Mouse (Mus musculus): ENCODE measurements at regions not wholly inside any gene's neighbourhood (a gene's known extent, or its start where the extent isn't known, plus 50 kb on each side); places are given as distances from the start of the nearest gene placed in this dataset.

- no peak for DNase-seq (ENCODE audit: extremely low spot score in 1 of 2, low spot score in 1 of 2)
Measured at GRCm38 (mm10) chr14:58511571-58511985, 441.2 kb downstream of the Fgf9 start.

- no peak for DNase-seq (ENCODE audit: extremely low spot score in 1 of 2, low spot score in 1 of 2)
Measured at GRCm38 (mm10) chr14:58510790-58511189, 440.4 kb downstream of the Fgf9 start.

GRCm38 (mm10) chr14:58509106-58509505, 438.8 kb downstream of the Fgf9 start:
- DNase-seq (ENCODE audit: extremely low spot score in 1 of 2, low spot score in 1 of 2) = no peak

- no peak for DNase-seq (ENCODE audit: extremely low spot score in 1 of 2, low spot score in 1 of 2)
Measured at GRCm38 (mm10) chr14:58506490-58506889, 436.1 kb downstream of the Fgf9 start.

GRCm38 (mm10) chr14:58505841-58506240, 435.5 kb downstream of the Fgf9 start:
- no peak for DNase-seq (ENCODE audit: extremely low spot score in 1 of 2, low spot score in 1 of 2)

GRCm38 (mm10) chr14:58502890-58503289, 432.5 kb downstream of the Fgf9 start:
- DNase-seq (ENCODE audit: extremely low spot score in 1 of 2, low spot score in 1 of 2) = no peak

- DNase-seq (ENCODE audit: extremely low spot score in 1 of 2, low spot score in 1 of 2) = no peak
Measured at GRCm38 (mm10) chr14:58500014-58500413, 429.7 kb downstream of the Fgf9 start.

GRCm38 (mm10) chr14:58499501-58499900, 429.2 kb downstream of the Fgf9 start:
- no peak for DNase-seq (ENCODE audit: extremely low spot score in 1 of 2, low spot score in 1 of 2)

GRCm38 (mm10) chr14:58499071-58499470, 428.7 kb downstream of the Fgf9 start:
- DNase-seq (ENCODE audit: extremely low spot score in 1 of 2, low spot score in 1 of 2) = no peak

GRCm38 (mm10) chr14:58496902-58497301, 426.6 kb downstream of the Fgf9 start:
- no peak for DNase-seq (ENCODE audit: extremely low spot score in 1 of 2, low spot score in 1 of 2)

GRCm38 (mm10) chr14:58494400-58494987, 424.1 kb downstream of the Fgf9 start:
- DNase-seq (ENCODE audit: extremely low spot score in 1 of 2, low spot score in 1 of 2) = no peak

- DNase-seq (ENCODE audit: extremely low spot score in 1 of 2, low spot score in 1 of 2) = no peak
Measured at GRCm38 (mm10) chr14:58492118-58492517, 421.8 kb downstream of the Fgf9 start.

GRCm38 (mm10) chr14:58488803-58489202, 418.5 kb downstream of the Fgf9 start:
- DNase-seq (ENCODE audit: extremely low spot score in 1 of 2, low spot score in 1 of 2) = no peak

GRCm38 (mm10) chr14:58487836-58488235, 417.5 kb downstream of the Fgf9 start:
- DNase-seq (ENCODE audit: extremely low spot score in 1 of 2, low spot score in 1 of 2) = no peak

- DNase-seq (ENCODE audit: extremely low spot score in 1 of 2, low spot score in 1 of 2) = no peak
Measured at GRCm38 (mm10) chr14:58480454-58480853, 410.1 kb downstream of the Fgf9 start.

GRCm38 (mm10) chr14:58470678-58471077, 400.3 kb downstream of the Fgf9 start:
- no peak for DNase-seq (ENCODE audit: extremely low spot score in 1 of 2, low spot score in 1 of 2)

- no peak for DNase-seq (ENCODE audit: extremely low spot score in 1 of 2, low spot score in 1 of 2)
Measured at GRCm38 (mm10) chr14:58468451-58468850, 398.1 kb downstream of the Fgf9 start.

- no peak for DNase-seq (ENCODE audit: extremely low spot score in 1 of 2, low spot score in 1 of 2)
Measured at GRCm38 (mm10) chr14:58467856-58468255, 397.5 kb downstream of the Fgf9 start.

GRCm38 (mm10) chr14:58446776-58447354, 376.5 kb downstream of the Fgf9 start:
- no peak for DNase-seq (ENCODE audit: extremely low spot score in 1 of 2, low spot score in 1 of 2)

- no peak for DNase-seq (ENCODE audit: extremely low spot score in 1 of 2, low spot score in 1 of 2)
Measured at GRCm38 (mm10) chr14:58444496-58444895, 374.1 kb downstream of the Fgf9 start.

- no peak for DNase-seq (ENCODE audit: extremely low spot score in 1 of 2, low spot score in 1 of 2)
Measured at GRCm38 (mm10) chr14:58442501-58442900, 372.2 kb downstream of the Fgf9 start.

- no peak for DNase-seq (ENCODE audit: extremely low spot score in 1 of 2, low spot score in 1 of 2)
Measured at GRCm38 (mm10) chr14:58439963-58440362, 369.6 kb downstream of the Fgf9 start.
